Mouse (Mus musculus): ENCODE data around the gene Ntmt1.
A peak's percentile ranks its signal among the peaks of the same experiment; 100 is the strongest.

Ntmt1 gene

GRCm38 (mm10) chr2:30823385-30824153 lies 15.9 kb downstream of the Ntmt1 start:
- DNase-seq (ENCODE audit: low spot score): peak; percentile 68

GRCm38 (mm10) chr2:30826825-30827748 lies 19.5 kb downstream of the Ntmt1 start:
- peak; percentile 23 for DNase-seq (ENCODE audit: low spot score)

- peak; percentile 93 for DNase-seq (ENCODE audit: low spot score)
Measured at GRCm38 (mm10) chr2:30827749-30828475, 20.3 kb downstream of the Ntmt1 start.

- no peak for DNase-seq (ENCODE audit: low spot score)
Measured at GRCm38 (mm10) chr2:30829315-30829714, 21.7 kb downstream of the Ntmt1 start.

- no peak for DNase-seq (ENCODE audit: low spot score)
Measured at GRCm38 (mm10) chr2:30830283-30830795, 22.7 kb downstream of the Ntmt1 start, which contains the start of gene Asb6. Gene Asb6, minus strand, starts transcription at chr2:30830333.

GRCm38 (mm10) chr2:30833644-30834043 lies 26.0 kb downstream of the Ntmt1 start:
- no peak for DNase-seq (ENCODE audit: low spot score)

GRCm38 (mm10) chr2:30834373-30835022 lies 26.9 kb downstream of the Ntmt1 start, which contains the start of gene Prrx2:
Gene Prrx2, plus strand, starts transcription at chr2:30834972.
- no peak for DNase-seq (ENCODE audit: low spot score)

- no peak for DNase-seq (ENCODE audit: low spot score)
Measured at GRCm38 (mm10) chr2:30836238-30836990, 28.8 kb downstream of the Ntmt1 start.

GRCm38 (mm10) chr2:30842615-30843014 lies 35.0 kb downstream of the Ntmt1 start:
- no peak for DNase-seq (ENCODE audit: low spot score)

GRCm38 (mm10) chr2:30845152-30846070 lies 37.8 kb downstream of the Ntmt1 start:
- no peak for DNase-seq (ENCODE audit: low spot score)

- no peak for DNase-seq (ENCODE audit: low spot score)
Measured at GRCm38 (mm10) chr2:30846236-30846635, 38.6 kb downstream of the Ntmt1 start.

- DNase-seq (ENCODE audit: low spot score): no peak
Measured at GRCm38 (mm10) chr2:30846723-30847122, 39.1 kb downstream of the Ntmt1 start.

- DNase-seq (ENCODE audit: low spot score): no peak
Measured at GRCm38 (mm10) chr2:30848184-30848583, 40.6 kb downstream of the Ntmt1 start.

GRCm38 (mm10) chr2:30850581-30850980 lies 43.0 kb downstream of the Ntmt1 start:
- DNase-seq (ENCODE audit: low spot score): no peak

GRCm38 (mm10) chr2:30852771-30853313 lies 45.2 kb downstream of the Ntmt1 start:
- no peak for DNase-seq (ENCODE audit: low spot score)

GRCm38 (mm10) chr2:30857076-30857475 lies 49.5 kb downstream of the Ntmt1 start:
- no peak for DNase-seq (ENCODE audit: low spot score)

GRCm38 (mm10) chr2:30859782-30860181 lies 52.2 kb downstream of the Ntmt1 start:
- no peak for DNase-seq (ENCODE audit: low spot score)

- DNase-seq (ENCODE audit: low spot score): no peak
Measured at GRCm38 (mm10) chr2:30862081-30862480, 54.5 kb downstream of the Ntmt1 start.

- no peak for DNase-seq (ENCODE audit: low spot score)
Measured at GRCm38 (mm10) chr2:30863574-30863973, 55.9 kb downstream of the Ntmt1 start.

Measured in lung, postnatal 25 days (tissue).